Mouse (Mus musculus) cerebellum, adult 2 months (tissue): ENCODE measurements at regions not wholly inside any gene's neighbourhood (a gene's known extent, or its start where the extent isn't known, plus 50 kb on each side); places are given as distances from the start of the nearest gene placed in this dataset.

Source experiments
- CTCF ChIP-seq: fragments of 200-500 bp; IDR thresholded peaks from 2 replicates; pipeline ENCODE4 v1.5.1; 2011; ENCODE audit warnings: low read depth, mild to moderate bottlenecking, control low read depth, low read length, moderate library complexity, borderline replicate concordance; ENCODE audit not compliant: insufficient read depth
- POLR2A ChIP-seq: fragments of 200-500 bp; IDR thresholded peaks from 2 replicates; pipeline ENCODE4 v1.6.1; 2011; ENCODE audit warnings: low read length, control low read depth, borderline replicate concordance; ENCODE audit not compliant: insufficient read depth

DNA sequence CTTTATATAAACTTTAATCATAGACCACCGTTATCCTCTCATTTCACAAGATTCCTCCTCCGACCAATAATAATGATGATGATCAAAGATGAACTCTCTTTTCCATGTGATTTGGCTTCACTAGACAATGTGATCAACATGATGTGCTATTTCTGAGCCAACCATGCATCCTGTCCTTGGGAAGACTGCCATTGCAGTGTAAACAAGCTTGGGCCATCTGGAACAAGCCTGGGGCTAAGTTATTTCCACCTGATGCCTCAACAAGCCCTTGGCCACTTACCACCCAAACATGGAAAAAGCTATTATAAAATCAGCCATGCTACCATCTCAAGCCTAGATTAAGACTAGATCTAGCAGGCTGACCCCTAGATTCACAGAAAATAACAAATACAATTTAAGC lies 542.9 kb downstream of the Gm9195 start:
- no peak for TF ChIP-seq CTCF
- TF ChIP-seq POLR2A = no peak
